Mouse (Mus musculus): ENCODE measurements at regions not wholly inside any gene's neighbourhood (a gene's known extent, or its start where the extent isn't known, plus 50 kb on each side); places are given as distances from the start of the nearest gene placed in this dataset.

DNA sequence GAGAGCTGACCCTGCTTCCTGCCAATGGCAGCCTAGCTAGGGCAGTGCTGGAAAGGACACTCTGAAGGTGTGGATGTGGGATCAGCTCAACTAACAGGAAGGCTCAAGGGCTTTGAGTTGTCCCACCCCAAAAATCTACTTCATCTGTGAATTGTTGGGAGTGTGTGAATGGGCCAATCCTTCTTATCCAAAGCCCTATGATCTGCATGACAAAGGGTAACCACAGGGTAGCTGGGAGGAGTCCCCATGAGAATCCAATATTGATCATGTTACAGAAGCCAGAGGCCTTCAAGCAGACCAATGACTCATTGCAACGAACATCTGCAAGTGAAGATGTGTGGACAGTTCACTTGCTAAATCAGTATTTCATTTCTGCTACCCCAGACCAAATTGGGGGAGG is 51.1 kb upstream of the Adra1b start:
- Histone ChIP-seq H3K36me3 (ENCODE audit: insufficient read depth, low read length) (no peaks in the 10 kb centered on the region), H3K4me2 (ENCODE audit: low read depth, low read length, poor library complexity, severe bottlenecking) (no peak overlapping the region), H3K9me3 (ENCODE audit: low read length) (no peaks in the 10 kb centered on the region), H3K4me3 (ENCODE audit: low read depth, low read length) (no peak overlapping the region), H3K4me1 (ENCODE audit: insufficient read depth, low read length) (no peaks in the 10 kb centered on the region), H3K9ac (replicated peaks; ENCODE audit: low read length, poor library complexity, severe bottlenecking) (no peak overlapping the region), H3K27me3 (ENCODE audit: insufficient read depth, low read length) (no peaks in the 10 kb centered on the region), H3K27ac (ENCODE audit: low read depth, low read length) (no peak overlapping the region)
- DNase-seq (ENCODE audit: low spot score) (no peak), ATAC-seq (ENCODE audit: low FRiP score) (no peak)
- no peak for TF ChIP-seq CTCF (IDR thresholded peaks at IDR 0.05)
- WGBS = 76% methylated on average over 1 of the region's 1 CpGs

DNA sequence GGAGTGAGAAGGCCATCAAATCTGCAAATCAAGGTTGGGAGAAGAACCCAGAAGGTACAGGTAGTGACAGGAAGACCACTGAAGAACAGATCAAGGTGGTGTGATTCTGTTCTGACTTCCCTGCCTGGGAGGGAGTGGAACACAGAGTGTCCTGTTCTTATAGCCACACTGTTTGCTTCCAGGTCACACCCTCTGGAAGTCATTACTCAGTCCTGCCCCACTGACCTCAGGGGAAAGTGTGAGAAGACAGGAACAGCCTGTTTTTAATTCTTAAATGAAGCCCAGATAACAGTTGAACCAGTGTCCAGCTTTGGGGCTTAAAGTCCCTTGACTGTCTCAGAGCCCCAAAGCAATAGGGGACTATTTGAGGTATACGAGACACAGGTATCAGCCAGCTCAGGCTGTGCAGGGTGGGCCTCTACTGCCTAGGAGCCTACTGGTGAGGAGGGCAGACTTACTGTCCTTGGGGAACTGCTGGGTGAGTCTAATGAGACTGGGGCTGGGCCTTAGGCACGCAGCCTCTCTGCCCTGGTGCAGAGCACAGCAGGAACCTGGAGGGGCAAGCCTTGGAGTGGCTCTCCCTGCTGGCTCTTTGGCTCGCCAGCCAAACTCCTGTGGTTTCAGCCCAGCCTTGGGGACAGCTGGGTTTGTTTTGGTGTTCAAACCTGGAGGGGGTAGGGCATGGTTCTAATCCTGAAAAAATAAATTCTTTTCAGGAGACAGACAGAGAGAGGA is 57.4 kb upstream of the Adra1b start:
- no peak overlapping the region for H3K9ac ChIP-seq (replicated peaks; ENCODE audit: low read length, poor library complexity, severe bottlenecking)
- H3K27ac ChIP-seq (ENCODE audit: low read depth, low read length) = no peak overlapping the region
- DNase-seq (ENCODE audit: low spot score) = no peak
- no peaks in the 10 kb centered on the region for H3K36me3 ChIP-seq (ENCODE audit: insufficient read depth, low read length)
- TF ChIP-seq CTCF (IDR thresholded peaks at IDR 0.05) = no peak
- ATAC-seq (ENCODE audit: low FRiP score) = no peak
- 46% methylated on average over 3 of the region's 3 CpGs for WGBS
- H3K4me1 ChIP-seq (ENCODE audit: insufficient read depth, low read length) = no peaks in the 10 kb centered on the region
- no peaks in the 10 kb centered on the region for H3K27me3 ChIP-seq (ENCODE audit: insufficient read depth, low read length)
- no peaks in the 10 kb centered on the region for H3K9me3 ChIP-seq (ENCODE audit: low read length)
- H3K4me3 ChIP-seq (ENCODE audit: low read depth, low read length) = no peak overlapping the region
- H3K4me2 ChIP-seq (ENCODE audit: low read depth, low read length, poor library complexity, severe bottlenecking) = no peak overlapping the region

DNA sequence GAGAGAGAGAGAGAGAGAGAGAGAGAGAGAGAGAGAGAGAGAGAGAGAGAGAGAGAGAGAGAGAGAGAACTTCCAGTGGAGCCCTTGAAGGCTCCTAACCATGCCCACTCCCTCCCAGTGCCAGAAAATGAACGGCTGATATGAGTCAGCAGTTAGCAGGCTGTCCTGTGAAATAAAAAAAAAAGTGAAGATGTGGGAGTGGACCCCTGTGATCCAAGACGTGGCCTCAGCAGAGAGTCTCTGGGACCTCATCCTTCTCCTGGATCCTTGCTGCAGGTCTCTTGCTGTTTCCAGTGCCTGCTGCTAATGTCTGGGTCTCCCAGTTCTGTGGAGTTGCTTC is 57.9 kb upstream of the Adra1b start:
- WGBS = 48% methylated on average over 2 of the region's 2 CpGs
- H3K4me3 ChIP-seq (ENCODE audit: low read depth, low read length) = no peak overlapping the region
- H3K36me3 ChIP-seq (ENCODE audit: insufficient read depth, low read length) = no peaks in the 10 kb centered on the region
- no peak for ATAC-seq (ENCODE audit: low FRiP score)
- TF ChIP-seq CTCF (IDR thresholded peaks at IDR 0.05) = no peak
- no peak overlapping the region for H3K9ac ChIP-seq (replicated peaks; ENCODE audit: low read length, poor library complexity, severe bottlenecking)
- no peak overlapping the region for H3K4me2 ChIP-seq (ENCODE audit: low read depth, low read length, poor library complexity, severe bottlenecking)
- no peaks in the 10 kb centered on the region for H3K9me3 ChIP-seq (ENCODE audit: low read length)
- H3K27me3 ChIP-seq (ENCODE audit: insufficient read depth, low read length) = no peaks in the 10 kb centered on the region
- H3K27ac ChIP-seq (ENCODE audit: low read depth, low read length) = no peak overlapping the region
- DNase-seq (ENCODE audit: low spot score) = no peak
- no peaks in the 10 kb centered on the region for H3K4me1 ChIP-seq (ENCODE audit: insufficient read depth, low read length)

DNA sequence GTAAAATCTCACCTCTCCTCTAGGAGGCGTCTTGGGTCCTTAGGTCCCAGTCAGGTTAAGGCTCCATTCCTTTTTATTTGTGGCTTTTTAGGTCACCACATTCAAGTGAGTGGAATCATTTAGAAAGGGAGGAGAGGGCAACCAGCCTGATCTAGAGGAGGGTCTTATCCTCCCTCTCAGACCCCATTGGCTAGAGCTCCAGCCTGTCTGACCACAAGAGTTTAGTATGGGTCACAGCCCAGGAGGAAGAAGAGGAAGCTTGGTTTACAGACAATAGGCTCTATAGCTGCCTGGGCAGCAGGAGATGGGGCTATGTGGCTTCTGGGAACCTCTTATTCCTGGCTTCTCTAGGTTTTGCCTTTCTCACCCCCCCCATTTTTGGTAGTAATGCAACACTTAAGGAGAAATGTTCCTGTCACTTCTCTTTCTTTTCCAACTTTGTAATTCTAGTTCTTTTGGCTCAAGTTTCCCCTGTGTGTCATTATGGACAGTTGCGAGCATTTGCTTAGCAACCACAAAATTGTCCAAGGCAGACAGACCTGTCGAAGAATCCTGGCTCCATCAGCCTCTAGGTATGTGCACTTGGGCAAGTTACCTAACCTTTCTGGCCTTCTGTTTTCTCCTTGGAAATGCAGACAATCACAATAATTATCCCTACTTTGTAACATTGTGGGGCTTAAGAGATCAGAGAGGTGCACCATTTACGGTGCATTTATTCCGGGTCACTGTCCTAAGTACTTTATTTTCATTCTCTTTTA is 59.5 kb upstream of the Adra1b start:
- no peak overlapping the region for H3K4me2 ChIP-seq (ENCODE audit: low read depth, low read length, poor library complexity, severe bottlenecking)
- DNase-seq (ENCODE audit: low spot score) (no peak), ATAC-seq (ENCODE audit: low FRiP score) (no peak)
- 70% methylated on average over 5 of the region's 5 CpGs for WGBS
- no peak overlapping the region for H3K4me3 ChIP-seq (ENCODE audit: low read depth, low read length)
- no peaks in the 10 kb centered on the region for H3K4me1 ChIP-seq (ENCODE audit: insufficient read depth, low read length)
- no peaks in the 10 kb centered on the region for H3K27me3 ChIP-seq (ENCODE audit: insufficient read depth, low read length)
- no peak overlapping the region for H3K9ac ChIP-seq (replicated peaks; ENCODE audit: low read length, poor library complexity, severe bottlenecking)
- H3K9me3 ChIP-seq (ENCODE audit: low read length) = no peaks in the 10 kb centered on the region
- H3K27ac ChIP-seq (ENCODE audit: low read depth, low read length) = no peak overlapping the region
- no peaks in the 10 kb centered on the region for H3K36me3 ChIP-seq (ENCODE audit: insufficient read depth, low read length)
- no peak for TF ChIP-seq CTCF (IDR thresholded peaks at IDR 0.05)

DNA sequence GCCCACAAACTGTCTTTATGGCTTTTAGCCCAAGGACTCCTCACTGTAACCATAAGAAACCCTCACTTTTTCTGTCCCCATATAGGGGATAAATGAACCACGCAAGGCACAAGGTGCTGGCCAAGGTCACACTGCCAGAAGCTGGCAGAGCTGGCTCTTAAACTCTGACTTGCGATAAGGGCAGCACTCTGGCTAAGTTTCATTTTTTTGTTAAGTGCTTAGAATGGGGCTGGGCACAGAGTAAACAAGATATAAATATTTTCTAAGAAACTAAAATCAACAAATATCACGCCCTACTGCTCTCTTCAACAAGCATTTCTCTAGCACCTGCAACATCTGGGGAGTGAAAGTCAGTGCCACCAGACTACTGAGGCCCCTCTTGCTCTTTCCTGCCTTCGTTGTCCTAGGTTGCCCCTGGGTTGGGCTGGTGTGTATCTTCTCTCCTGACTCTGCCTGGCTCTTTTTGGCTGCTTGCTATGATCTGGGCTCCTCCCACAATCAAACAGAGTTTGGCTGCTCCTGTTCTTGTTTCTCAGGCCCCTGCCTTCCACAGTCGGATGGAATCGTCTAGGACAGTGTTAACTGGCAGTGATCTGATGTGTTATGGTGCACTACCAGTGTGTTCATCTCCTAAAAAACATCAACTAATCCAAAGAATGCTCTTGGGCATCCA is 60.5 kb upstream of the Adra1b start:
- WGBS = 87% methylated on average over 6 of the region's 6 CpGs
- Histone ChIP-seq H3K9ac (replicated peaks; ENCODE audit: low read length, poor library complexity, severe bottlenecking) (no peak overlapping the region), H3K27me3 (ENCODE audit: insufficient read depth, low read length) (no peaks in the 10 kb centered on the region), H3K36me3 (ENCODE audit: insufficient read depth, low read length) (no peaks in the 10 kb centered on the region), H3K4me1 (ENCODE audit: insufficient read depth, low read length) (no peaks in the 10 kb centered on the region), H3K4me3 (ENCODE audit: low read depth, low read length) (no peak overlapping the region), H3K4me2 (ENCODE audit: low read depth, low read length, poor library complexity, severe bottlenecking) (no peak overlapping the region), H3K9me3 (ENCODE audit: low read length) (no peaks in the 10 kb centered on the region), H3K27ac (ENCODE audit: low read depth, low read length) (no peak overlapping the region)
- TF ChIP-seq CTCF (IDR thresholded peaks at IDR 0.05) = no peak
- DNase-seq (ENCODE audit: low spot score) = no peak
- no peak for ATAC-seq (ENCODE audit: low FRiP score)

DNA sequence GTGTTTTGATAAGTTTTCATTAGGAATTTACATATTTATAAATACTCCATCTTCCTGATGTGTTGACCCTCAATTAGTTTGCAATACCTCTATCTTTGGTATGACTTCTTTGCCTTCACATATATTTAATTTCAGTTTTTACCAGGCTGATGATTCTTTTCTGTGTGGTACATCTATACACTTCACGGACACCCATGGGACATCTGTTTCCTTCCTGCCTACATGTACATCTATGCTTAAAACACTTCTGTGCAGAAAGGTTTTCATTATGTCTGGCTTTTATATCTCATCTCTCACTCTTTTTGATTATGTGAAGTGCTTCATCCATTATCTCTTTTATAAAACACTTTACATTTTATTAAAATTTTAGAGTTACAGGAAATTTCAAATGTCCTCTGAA is 66.8 kb upstream of the Adra1b start:
- WGBS = 95% methylated on average over 1 of the region's 1 CpGs

More for the DNA sequence above, 66.8 kb upstream of the Adra1b start:
- H3K4me2 ChIP-seq (ENCODE audit: low read depth, low read length, poor library complexity, severe bottlenecking) = no peak overlapping the region
- H3K9me3 ChIP-seq (ENCODE audit: low read length) = no peaks in the 10 kb centered on the region
- TF ChIP-seq CTCF (IDR thresholded peaks at IDR 0.05) = no peak
- no peak overlapping the region for H3K4me3 ChIP-seq (ENCODE audit: low read depth, low read length)
- H3K4me1 ChIP-seq (ENCODE audit: insufficient read depth, low read length) = no peaks in the 10 kb centered on the region
- ATAC-seq (ENCODE audit: low FRiP score) (no peak), DNase-seq (ENCODE audit: low spot score) (no peak)
- no peak overlapping the region for H3K9ac ChIP-seq (replicated peaks; ENCODE audit: low read length, poor library complexity, severe bottlenecking)
- no peaks in the 10 kb centered on the region for H3K36me3 ChIP-seq (ENCODE audit: insufficient read depth, low read length)
- no peak overlapping the region for H3K27ac ChIP-seq (ENCODE audit: low read depth, low read length)
- H3K27me3 ChIP-seq (ENCODE audit: insufficient read depth, low read length) = no peaks in the 10 kb centered on the region
